Mouse (Mus musculus) embryonic facial prominence, embryonic 14.5 days (tissue): ENCODE measurements around the gene Eci1. TPM values are rescaled to one million over a fixed set of nuclear protein-coding genes. Genes with fewer than 3 reads are reported as not detected.

ENCODE experiments used
- ATAC-seq: fragments of 200-750 bp; cut with Nextera tagmentation; 2 replicates; pipeline ENCODE4 v1.8.0; 2017; ENCODE audit warnings: low read depth, moderate number of reproducible peaks, moderate TSS enrichment
- DNase-seq: peaks from one replicate; pipeline ENCODE4 v3.0.0-alpha.2; 2015; ENCODE audit warnings: low spot score
- H3K27ac ChIP-seq: fragments of 300-500 bp; sonication (generic); replicated peaks from 2 replicates; pipeline ENCODE4 v1.5.1; 2014; ENCODE audit warnings: low read depth, mild to moderate bottlenecking, low read length, moderate library complexity
- H3K27me3 ChIP-seq: fragments of 300-500 bp; sonication (generic); replicated peaks from 2 replicates; pipeline ENCODE4 v1.6.1; 2014; ENCODE audit warnings: low read length; ENCODE audit not compliant: control insufficient read depth, insufficient read depth
- H3K36me3 ChIP-seq: fragments of 300-500 bp; sonication (generic); 2 replicates; pipeline ENCODE4 v1.6.1; 2014; ENCODE audit warnings: low read length, mixed read lengths; ENCODE audit not compliant: control insufficient read depth, insufficient read depth
- H3K4me1 ChIP-seq: fragments of 300-500 bp; sonication (generic); 2 replicates; pipeline ENCODE4 v1.6.1; 2014; ENCODE audit warnings: antibody characterized with exemption, low read length; ENCODE audit not compliant: control insufficient read depth, insufficient read depth
- H3K4me2 ChIP-seq: fragments of 300-500 bp; sonication (generic); 2 replicates; pipeline ENCODE4 v1.6.1; 2014; ENCODE audit warnings: low read depth, mild to moderate bottlenecking, low read length, moderate library complexity, mixed read lengths
- H3K4me3 ChIP-seq: fragments of 300-500 bp; sonication (generic); 2 replicates; pipeline ENCODE4 v1.5.1; 2014; ENCODE audit warnings: low read depth, mild to moderate bottlenecking, low read length
- H3K9ac ChIP-seq: fragments of 300-500 bp; sonication (generic); 2 replicates; pipeline ENCODE4 v1.6.1; 2014; ENCODE audit warnings: low read depth, mild to moderate bottlenecking, low read length, moderate library complexity, mixed read lengths
- H3K9me3 ChIP-seq: fragments of 300-500 bp; sonication (generic); 2 replicates; pipeline ENCODE4 v1.6.1; 2016; ENCODE audit warnings: low read length; ENCODE audit not compliant: control insufficient read depth
- WGBS: fragments of 180-500 bp; shearing (Covaris S2); extraction: QIAGEN DNeasy Blood & Tissue Kit; methylation state at CpG from one replicate; pipeline ENCODE4 v1.1.7; 2014; 5-methylcytosine and 5-hydroxymethylcytosine counted together
- polyA plus RNA-seq: library from polyadenylated mRNA; unstranded; fragments of >200 nt; fragmentation: Nextera tagmentation; extraction: Ambion mirVana; gene quantifications from 2 replicates; pipeline ENCODE4 v1.2.1, GENCODE M21; 2014

Eci1 gene
- polyA plus RNA-seq: 57.6 and 58.7 TPM in 2 replicates

DNA sequence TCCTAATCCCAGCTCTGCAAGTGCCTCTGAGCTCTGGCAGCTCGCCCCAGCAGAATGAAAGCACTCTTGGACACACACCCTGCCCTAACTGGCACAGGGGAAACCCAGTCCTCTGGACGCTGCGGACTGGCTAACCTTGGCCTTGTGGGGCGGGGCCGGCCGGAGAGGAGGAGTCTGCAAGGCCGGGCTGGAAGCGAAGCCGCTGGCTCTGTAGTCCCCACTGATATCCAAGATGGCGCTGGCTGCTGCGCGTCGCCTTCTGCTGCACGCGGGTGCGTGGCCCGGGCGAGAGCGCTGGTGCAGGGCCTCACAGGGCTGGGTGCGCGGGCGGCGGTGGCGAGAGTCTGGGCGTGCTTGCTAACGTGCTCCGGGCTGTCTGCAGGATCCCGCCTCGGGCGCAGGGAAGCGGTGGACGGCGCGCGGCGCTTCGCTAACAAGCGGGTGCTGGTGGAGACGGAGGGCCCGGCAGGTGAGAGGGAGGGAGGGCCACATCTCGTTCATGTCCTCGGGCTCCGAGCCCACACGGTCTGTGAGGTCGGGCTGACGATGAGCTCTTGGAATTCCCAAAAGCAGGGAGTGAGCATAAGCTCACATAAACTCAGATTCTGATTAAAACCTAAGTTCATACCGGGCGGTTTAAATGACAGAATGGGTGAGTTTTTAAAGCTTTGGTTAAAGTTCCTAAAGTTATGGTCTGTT lies at the start of gene Eci1:
TSS of gene Eci1 (plus strand) at position 171 of the 699 bp plus-strand sequence.
- peak within 1 kb of the TSS; percentile 78 for H3K4me3 ChIP-seq
- H3K4me2 ChIP-seq: peak within 1 kb of the TSS; percentile 72
- ATAC-seq (peak; percentile 97), DNase-seq (peak; percentile 96)
- WGBS: under 1% methylated on average over 37 of the region's 48 CpGs
- H3K27me3 ChIP-seq: no peaks in the 10 kb centered on the region
- H3K9me3 ChIP-seq: no peaks in the 10 kb centered on the region
- H3K36me3 ChIP-seq: peaks cover 39% of the 10 kb centered on the region
- H3K4me1 ChIP-seq: peaks cover 4% of the 10 kb centered on the region
- H3K27ac ChIP-seq: peak within 1 kb of the TSS; percentile 94
- H3K9ac ChIP-seq: peak within 1 kb of the TSS; percentile 89

DNA sequence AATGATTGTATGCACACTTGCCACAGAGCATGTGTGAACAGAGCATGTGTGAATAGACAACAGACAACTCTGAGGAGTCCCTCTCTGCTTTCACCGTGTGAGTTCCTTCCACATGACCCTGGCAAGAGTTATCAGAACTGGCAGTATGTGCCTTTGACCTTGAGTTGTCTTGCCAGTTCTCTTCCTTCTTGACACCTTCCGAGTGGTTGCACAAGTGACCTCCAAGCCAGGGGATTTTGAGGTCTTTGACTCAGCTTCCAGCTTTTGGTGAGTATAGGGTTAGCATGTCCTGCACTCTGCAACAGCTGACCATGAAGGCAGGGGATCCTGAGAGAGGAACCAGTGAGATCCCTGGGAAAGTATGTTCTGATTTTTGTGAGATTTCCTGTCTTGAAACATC lies 47.9 kb upstream of the Eci1 start:
- no peaks in the 10 kb centered on the region for H3K9me3 ChIP-seq
- no peaks in the 10 kb centered on the region; the same call in 1 of the 2 replicates for H3K36me3 ChIP-seq
- DNase-seq: no peak
- no peak for ATAC-seq
- no peak overlapping the region for H3K27ac ChIP-seq
- no peak overlapping the region for H3K4me3 ChIP-seq
- no peaks in the 10 kb centered on the region for H3K4me1 ChIP-seq
- no peak overlapping the region for H3K9ac ChIP-seq
- H3K4me2 ChIP-seq: no peak overlapping the region
- H3K27me3 ChIP-seq: no peaks in the 10 kb centered on the region
- 75% methylated on average over 2 of the region's 2 CpGs for WGBS

GRCm38 (mm10) chr17:24383789-24384188 lies 42.7 kb upstream of the Eci1 start:
- Histone ChIP-seq H3K27ac (no peak overlapping the region), H3K4me1 (no peaks in the 10 kb centered on the region), H3K36me3 (0 out of 2 replicates have a peak, but pooled peaks cover 19% of the 10 kb centered on the region), H3K9ac (no peak overlapping the region), H3K27me3 (no peaks in the 10 kb centered on the region), H3K4me3 (no peak overlapping the region), H3K9me3 (no peaks in the 10 kb centered on the region), H3K4me2 (no peak overlapping the region)
- DNase-seq (no peak), ATAC-seq (no peak)
- 67% methylated on average over 8 of the region's 8 CpGs for WGBS

GRCm38 (mm10) chr17:24388711-24389110 lies 37.7 kb upstream of the Eci1 start:
- Histone ChIP-seq H3K36me3 (0 out of 2 replicates have a peak, but pooled peaks cover 19% of the 10 kb centered on the region), H3K27me3 (no peaks in the 10 kb centered on the region), H3K9ac (no peak overlapping the region), H3K4me2 (no peak overlapping the region), H3K4me1 (no peaks in the 10 kb centered on the region), H3K4me3 (no peak overlapping the region), H3K27ac (no peak overlapping the region), H3K9me3 (no peaks in the 10 kb centered on the region)
- ATAC-seq: no peak
- 91% methylated on average over 5 of the region's 5 CpGs for WGBS
- no peak for DNase-seq

DNA sequence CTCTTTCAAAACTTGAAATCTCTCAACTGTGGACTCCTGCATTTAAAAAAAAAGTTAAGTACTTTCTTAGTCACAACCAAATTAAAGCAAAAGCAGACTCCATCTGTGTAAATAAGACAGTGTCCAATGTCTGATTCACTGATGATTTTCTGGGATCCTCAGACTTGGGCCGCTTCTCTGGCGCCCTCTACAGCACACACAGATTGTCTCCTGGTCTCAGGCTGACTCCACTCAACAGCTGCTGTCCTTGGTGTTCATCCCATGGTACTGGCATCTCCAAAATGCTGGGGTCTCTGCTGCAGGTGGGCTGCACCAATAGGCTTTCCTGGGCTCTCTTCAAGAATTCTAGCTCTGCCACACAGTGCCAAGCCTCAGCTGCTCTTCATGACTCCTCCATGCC lies 36.6 kb upstream of the Eci1 start:
- Histone ChIP-seq H3K27me3 (no peaks in the 10 kb centered on the region), H3K9me3 (no peaks in the 10 kb centered on the region), H3K4me2 (no peak overlapping the region), H3K9ac (no peak overlapping the region), H3K36me3 (0 out of 2 replicates have a peak, but pooled peaks cover 13% of the 10 kb centered on the region), H3K4me1 (no peaks in the 10 kb centered on the region), H3K4me3 (no peak overlapping the region), H3K27ac (no peak overlapping the region)
- ATAC-seq (peak; percentile 63), DNase-seq (peak; percentile 64)
- WGBS: 7% methylated on average over 2 of the region's 2 CpGs

- WGBS: 68% methylated on average over 8 of the region's 8 CpGs
- H3K9me3 ChIP-seq: no peaks in the 10 kb centered on the region
- DNase-seq: no peak
Observed at GRCm38 (mm10) chr17:24391149-24391548, 35.3 kb upstream of the Eci1 start.

GRCm38 (mm10) chr17:24393527-24393926 lies 32.9 kb upstream of the Eci1 start:
- H3K9ac ChIP-seq: no peak overlapping the region
- 37% methylated on average over 4 of the region's 4 CpGs for WGBS
- H3K27me3 ChIP-seq: no peaks in the 10 kb centered on the region
- no peaks in the 10 kb centered on the region for H3K36me3 ChIP-seq
- no peak overlapping the region for H3K4me3 ChIP-seq
- no peaks in the 10 kb centered on the region for H3K9me3 ChIP-seq
- H3K27ac ChIP-seq: no peak overlapping the region
- ATAC-seq (peak; percentile 84), DNase-seq (peak; percentile 61)
- H3K4me1 ChIP-seq: no peaks in the 10 kb centered on the region
- no peak overlapping the region for H3K4me2 ChIP-seq

More at GRCm38 (mm10) chr17:24391149-24391548, 35.3 kb upstream of the Eci1 start:
- no peak overlapping the region for H3K9ac ChIP-seq
- H3K4me2 ChIP-seq: no peak overlapping the region
- no peak overlapping the region for H3K27ac ChIP-seq
- H3K4me3 ChIP-seq: no peak overlapping the region
- no peak for ATAC-seq
- H3K4me1 ChIP-seq: no peaks in the 10 kb centered on the region
- H3K27me3 ChIP-seq: no peaks in the 10 kb centered on the region
- 0 out of 2 replicates have a peak, but pooled peaks cover 13% of the 10 kb centered on the region for H3K36me3 ChIP-seq

GRCm38 (mm10) chr17:24394456-24394855 lies 32.0 kb upstream of the Eci1 start:
- H3K9ac ChIP-seq: no peak overlapping the region
- H3K4me1 ChIP-seq: no peaks in the 10 kb centered on the region
- no peak overlapping the region for H3K4me2 ChIP-seq
- H3K27me3 ChIP-seq: no peaks in the 10 kb centered on the region
- DNase-seq (no peak), ATAC-seq (no peak)
- no peak overlapping the region for H3K27ac ChIP-seq
- H3K9me3 ChIP-seq: no peaks in the 10 kb centered on the region
- WGBS: 85% methylated on average over 7 of the region's 7 CpGs
- H3K36me3 ChIP-seq: no peaks in the 10 kb centered on the region
- H3K4me3 ChIP-seq: no peak overlapping the region

DNA sequence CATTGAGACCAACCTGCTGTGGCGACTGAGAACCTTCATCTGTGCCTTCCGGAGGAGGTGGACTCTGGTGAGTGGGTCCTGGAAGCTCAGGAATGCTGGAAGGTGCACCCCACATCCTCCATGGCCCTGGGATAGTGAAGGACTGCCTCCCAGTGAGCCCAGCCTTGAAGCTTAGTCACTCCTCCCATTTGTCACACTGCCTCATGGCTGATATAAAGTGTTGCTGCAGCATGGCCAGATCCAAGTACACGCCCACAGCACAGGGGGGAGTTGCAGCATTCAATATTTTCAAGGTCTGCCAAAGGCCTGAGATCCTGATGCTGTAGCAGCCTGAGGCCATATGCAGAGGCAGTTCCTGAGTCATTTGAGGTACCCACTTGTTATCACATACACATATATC lies 24.1 kb upstream of the Eci1 start:
- no peak for ATAC-seq
- Histone ChIP-seq H3K4me1 (no peaks in the 10 kb centered on the region), H3K4me3 (no peak overlapping the region), H3K9me3 (no peaks in the 10 kb centered on the region), H3K27ac (no peak overlapping the region), H3K4me2 (no peak overlapping the region), H3K27me3 (no peaks in the 10 kb centered on the region), H3K9ac (no peak overlapping the region), H3K36me3 (peaks cover 16% of the 10 kb centered on the region; the same call in 1 of the 2 replicates)
- no peak for DNase-seq
- WGBS: 73% methylated on average over 3 of the region's 3 CpGs
